Mouse (Mus musculus): ENCODE results near the gene Gse1.

- TF ChIP-seq POLR2A (IDR thresholded peaks at IDR 0.05; ENCODE audit: borderline replicate concordance, control insufficient read depth, low read depth, low read length) (no peak), CTCF (IDR thresholded peaks at IDR 0.05; ENCODE audit: control insufficient read depth, insufficient read depth, low read length) (no peak)
Observed at GRCm38 (mm10) chr8:120361301-120361700, 133.0 kb downstream of the Gse1 start.
